Mouse (Mus musculus) layer of hippocampus, postnatal 36 days (tissue): ENCODE data around the gene Lyg2. TPM values are rescaled to one million over a fixed set of nuclear protein-coding genes. Genes with fewer than 3 reads are reported as not detected.

Experiments
- DNase-seq, 2 experiments: peaks; one replicate each; pipeline ENCODE4 v3.0.0; 2022
- total RNA-seq, 2 experiments: library from RNA; stranded (reverse); gene quantifications; 2 replicates each; pipeline ENCODE4 v1.2.3; 2021

Gene Lyg2
- not detected for total RNA-seq

DNA sequence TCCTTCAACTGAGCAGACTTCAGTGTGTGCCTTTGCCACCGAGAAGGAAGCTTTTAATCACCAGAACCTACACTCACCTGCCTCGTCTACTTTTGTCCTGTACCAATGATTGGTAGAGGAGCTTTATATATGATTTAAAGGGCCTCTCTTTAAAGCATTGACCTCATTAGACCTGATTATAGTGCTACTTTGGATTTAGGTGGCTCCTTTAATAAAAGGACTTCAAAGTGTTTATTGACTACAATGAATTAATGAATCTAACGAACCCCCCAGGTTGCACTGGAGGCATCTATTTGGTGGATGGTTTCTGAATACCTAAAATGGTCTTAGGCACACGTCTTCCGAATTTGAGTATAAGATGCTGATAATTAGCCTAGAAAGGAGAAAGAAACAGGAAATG, at the start of gene Lyg2:
Gene Lyg2, minus strand, starts transcription at position 101 of the 400 bp plus-strand sequence.
- DNase-seq = no peak

DNA sequence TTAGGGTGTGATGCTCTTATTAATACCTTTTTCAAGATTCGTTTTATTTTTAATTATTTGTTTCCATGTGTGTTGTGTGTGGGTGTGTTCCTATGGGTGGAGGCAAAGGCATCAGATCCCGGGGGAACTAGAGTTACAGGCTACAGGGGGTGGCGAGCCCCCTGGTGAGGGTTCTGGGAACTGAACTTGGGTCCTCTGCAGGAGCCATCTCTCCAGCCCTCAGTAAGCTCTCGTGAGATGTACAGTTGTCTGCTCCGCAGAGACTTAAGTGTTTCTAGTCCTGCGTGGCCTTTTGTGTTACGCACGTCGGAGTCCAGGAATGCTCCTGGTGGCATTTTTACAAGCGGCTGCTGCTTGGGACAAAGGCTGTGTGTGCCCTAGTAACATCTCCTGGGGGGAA, 49.3 kb upstream of the Lyg2 start:
- no peak for DNase-seq

DNA sequence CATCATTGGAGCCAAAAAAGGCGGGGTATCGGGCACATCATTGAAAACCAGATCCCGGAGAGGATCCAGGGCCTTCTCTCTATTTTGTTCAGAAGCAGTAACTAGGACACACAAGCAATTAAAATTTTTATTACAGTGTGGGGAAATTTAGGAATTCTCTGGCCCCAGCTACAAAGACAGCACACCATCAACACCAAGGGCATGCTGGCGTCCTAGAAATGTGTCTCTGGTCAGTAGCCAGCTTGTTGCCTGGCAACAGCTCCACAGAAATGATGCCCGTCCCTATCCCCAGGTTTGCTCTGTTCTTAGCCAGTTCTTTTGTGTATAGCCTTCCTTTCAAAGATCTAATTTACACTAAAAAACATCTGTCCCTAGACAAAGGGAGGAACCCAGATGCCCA, 43.2 kb upstream of the Lyg2 start:
- DNase-seq = no peak

DNA sequence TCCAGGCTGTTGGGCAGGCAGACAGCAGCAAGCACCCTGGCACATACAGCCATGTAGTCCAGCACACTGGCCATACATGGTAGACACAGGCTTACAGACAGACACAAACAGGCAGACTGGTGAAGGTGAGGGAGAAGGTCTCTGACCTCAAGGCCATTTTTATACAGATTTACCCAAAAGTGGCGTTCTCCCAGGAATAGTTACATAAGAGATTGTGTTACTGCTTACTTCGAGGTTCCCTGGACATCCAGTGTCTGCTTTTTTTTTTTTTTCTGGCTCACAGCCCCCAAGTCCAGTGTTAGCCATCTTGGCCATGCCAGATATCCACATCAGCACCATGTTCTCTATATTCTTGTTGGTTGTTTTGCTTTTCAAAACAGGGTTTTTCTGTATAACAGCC, 42.2 kb upstream of the Lyg2 start:
- no peak for DNase-seq

DNA sequence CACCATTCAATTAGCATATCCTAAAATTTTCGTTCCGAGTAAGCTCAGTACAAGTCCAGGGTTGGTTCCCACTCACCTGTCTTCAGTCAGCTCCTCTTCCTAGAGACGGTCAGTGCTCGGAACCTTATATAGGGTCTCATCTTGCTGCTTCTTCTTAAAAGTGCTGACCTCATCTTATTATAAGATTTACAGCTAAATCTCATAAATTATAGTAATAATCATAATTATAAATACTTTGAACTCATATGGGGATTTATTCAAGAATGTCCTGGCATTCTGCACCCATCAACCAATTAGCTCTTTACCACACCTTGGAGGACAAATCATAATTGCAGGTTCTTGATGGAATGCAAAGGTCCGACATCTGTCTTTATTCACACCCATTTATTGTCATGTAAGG, 41.4 kb upstream of the Lyg2 start, which contains the start of gene Lyg1:
Gene Lyg1, minus strand, starts transcription at position 101 of the 400 bp plus-strand sequence.
- DNase-seq = no peak

DNA sequence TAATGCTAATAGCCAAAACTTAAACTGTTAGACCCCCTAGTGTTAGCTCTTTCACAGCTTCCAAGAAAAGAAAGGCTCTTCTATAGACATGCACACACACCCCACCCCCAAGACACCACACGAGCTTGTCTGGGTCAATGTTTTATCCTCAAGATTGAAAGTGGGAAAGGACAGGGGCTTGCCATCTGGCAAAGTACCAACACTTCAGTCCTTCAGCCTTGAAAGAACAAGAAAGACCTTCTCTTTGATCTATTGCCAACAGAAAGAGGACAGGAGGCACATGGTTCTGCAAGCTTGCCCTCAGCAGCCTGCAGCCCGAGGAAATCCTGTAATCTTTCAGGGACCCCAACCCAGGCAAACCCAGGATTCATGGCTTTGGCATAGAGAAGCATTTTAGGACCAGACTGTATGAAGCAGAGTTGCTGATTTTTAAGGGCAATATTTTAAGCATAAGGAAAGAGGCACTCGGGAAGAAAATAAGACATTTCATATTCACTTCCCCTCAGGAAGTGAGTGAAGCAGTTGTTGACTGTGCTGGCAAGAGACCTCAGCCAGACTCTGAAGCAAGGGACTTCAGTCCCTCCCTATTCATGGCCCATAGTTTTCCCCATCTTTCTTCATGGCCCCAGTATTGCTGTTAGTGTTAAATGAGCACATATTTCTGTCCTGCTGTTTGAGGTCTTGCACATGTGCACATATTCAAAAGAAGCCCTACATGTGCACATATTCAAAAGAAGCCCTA, 40.6 kb upstream of the Lyg2 start:
- no peak for DNase-seq

DNA sequence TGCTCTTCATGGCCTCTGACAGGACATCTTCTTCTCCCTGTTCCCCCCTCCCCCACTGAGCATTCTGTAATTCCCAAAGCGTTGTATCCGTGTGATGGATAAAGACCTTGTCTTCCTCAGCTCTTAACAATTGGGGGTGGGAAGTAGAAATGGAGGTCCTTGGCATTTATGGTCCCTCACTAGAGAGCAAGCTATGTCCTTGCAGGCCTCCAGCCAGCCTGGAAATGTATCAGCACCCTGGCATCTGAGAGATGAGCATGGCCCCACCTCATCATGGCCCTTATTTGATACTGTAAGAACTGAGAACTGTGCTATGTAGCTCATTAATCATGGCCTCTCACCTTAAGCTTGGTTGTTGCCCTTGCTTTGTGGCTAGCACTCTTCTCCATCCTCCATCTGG, 39.0 kb upstream of the Lyg2 start:
- DNase-seq = no peak

DNA sequence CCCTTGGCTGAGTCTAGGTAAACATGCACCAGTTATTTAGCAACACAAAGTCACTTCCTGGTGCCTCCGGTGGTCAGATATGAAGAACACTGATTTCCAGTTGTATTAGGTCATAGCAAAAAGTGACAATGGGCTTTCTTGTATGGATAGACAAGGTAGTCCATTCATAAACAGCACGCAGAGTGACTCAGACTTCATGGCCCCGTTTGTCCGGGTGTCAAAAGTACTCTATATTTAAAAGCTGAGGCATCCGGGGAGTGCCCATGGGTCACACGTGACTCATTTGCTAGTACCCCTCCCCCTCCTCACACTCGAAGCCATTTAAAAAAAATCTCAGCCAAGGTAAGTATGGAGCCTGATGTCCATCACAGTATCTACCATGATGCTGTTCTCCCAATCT, 38.5 kb upstream of the Lyg2 start:
- DNase-seq = no peak

DNA sequence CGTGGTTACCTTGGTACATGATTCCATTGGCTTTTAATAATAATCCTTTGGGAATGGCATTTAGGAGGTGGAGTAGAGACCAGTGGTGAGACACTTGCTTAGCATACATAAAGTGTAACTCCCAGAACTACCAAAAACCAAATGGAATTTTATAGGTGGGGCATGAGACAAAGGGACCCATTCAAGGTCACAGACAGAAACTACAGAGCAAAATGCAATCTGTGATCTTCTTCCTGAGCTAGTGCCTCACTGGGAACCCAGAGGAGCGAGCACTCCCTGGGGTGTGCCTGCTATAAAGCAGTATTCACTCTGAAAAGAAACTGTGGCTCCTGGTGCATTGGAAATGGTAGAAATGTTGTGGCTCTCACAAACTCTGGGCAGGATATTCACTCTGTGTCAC, 32.6 kb upstream of the Lyg2 start:
- no peak for DNase-seq

DNA sequence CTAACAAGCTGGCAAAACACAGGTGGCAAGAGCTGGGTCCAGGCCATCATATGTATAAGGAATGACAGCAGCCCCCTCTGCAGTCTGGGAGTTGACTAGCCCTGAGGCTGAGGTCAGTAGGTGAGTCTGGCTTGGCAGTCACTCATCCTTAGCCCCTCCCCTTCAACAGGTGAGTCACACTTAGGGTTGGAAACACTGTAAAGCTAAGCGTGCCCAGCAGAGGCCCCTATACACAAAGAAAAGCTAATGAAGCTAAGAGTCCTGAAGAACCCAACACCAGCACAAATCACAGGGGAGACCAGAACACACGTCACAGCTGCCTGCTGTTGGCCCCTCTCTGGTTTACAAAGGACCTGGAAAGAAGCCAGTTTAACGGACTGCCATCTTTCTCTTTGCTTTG, 15.5 kb upstream of the Lyg2 start:
- DNase-seq = no peak

DNA sequence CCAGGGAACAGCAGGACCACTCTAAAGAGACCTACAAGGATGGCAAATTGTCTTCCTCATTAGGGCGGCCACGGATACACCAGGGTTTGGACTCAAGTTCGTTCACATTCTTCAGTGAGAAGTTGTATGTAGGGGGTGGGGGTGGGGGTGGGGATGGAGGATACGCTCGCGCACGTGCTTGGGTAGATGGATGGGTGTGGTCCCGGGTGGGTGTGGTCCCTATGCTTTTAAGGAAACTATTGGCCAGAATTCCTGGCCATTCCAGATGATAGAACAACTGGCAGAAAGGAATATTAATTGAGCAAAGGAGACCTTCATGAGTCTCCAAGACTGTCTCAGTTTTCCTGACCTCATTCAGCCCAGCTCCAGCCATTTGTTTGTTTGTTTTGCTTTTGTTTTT, 9.7 kb upstream of the Lyg2 start:
- DNase-seq = no peak

DNA sequence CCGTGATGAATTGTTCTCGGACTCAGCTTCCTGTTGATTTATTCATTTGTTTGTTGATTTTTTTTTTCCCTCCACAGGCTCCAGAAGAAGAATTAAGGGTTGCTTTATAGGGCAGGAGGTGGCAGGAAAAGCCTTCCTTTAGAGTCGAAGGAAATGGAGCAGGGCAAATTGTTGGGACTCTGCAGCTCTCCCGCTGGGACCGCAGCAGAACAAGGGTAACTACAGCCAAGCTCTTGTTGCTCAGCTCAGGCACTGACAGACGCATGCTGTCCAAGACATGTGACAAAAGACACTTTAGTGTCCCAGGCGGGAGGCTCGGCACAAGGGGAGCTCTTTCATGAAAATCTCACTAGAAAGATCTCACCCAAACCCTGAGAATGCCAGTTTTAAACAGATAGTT, 6.2 kb upstream of the Lyg2 start:
- DNase-seq = no peak

DNA sequence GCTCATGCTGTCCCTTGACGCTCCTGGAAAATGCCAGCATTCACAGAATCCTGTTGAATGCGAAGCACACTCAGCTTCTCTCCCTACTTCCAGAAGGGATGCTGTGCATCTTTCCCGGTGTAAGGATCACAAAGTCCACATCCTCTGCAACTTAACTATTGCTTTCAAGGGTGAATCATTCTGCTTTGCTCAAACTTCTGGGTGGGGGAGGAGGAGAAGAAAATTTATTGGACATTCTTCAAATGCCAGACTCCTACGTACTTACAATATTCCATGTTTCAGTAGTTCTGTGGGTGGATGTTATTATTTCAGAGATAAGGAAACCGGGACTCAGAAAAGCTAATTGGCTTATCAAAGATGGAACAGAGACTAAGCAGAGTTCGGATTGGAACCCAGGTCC, 1.8 kb upstream of the Lyg2 start:
- DNase-seq = no peak

DNA sequence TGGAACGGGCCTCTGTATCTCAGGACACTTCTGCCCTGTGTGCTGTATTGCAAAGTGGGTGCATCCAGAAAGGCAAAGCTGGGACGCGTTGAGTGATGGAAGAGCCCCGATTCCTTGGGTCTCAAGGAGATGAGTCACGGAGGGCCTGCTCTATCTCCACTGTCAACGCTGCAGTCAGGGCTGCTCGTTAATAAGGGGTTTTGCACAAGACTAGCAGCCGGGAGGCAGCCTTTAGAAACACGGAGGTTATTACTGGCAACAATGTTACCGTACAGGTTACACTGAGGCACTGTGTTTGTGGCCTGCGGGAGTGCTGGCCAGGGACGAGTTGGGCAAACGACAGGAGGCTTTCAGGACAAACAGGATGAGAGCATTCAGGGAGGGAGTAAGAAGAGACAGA, 1.4 kb upstream of the Lyg2 start:
- no peak for DNase-seq

DNA sequence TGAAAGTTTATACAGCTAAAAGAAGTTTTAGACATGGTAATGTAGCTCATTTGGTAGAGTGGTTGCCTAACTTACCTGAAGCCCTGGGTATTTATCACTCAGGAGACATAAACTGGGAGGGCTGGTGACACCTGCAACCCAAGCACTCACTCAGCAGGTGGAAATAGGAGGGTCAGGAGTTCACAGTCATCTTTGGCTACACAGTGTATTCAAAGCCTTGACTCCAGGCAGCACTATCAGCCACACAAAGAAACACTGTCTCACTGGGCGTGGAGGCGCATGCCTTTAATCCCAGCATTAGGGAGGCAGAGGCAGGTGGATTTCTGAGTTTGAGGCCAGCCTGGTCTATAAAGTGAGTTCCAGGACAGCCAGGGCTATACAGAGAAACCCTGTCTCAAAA, 3.5 kb downstream of the Lyg2 start:
- DNase-seq = no peak

DNA sequence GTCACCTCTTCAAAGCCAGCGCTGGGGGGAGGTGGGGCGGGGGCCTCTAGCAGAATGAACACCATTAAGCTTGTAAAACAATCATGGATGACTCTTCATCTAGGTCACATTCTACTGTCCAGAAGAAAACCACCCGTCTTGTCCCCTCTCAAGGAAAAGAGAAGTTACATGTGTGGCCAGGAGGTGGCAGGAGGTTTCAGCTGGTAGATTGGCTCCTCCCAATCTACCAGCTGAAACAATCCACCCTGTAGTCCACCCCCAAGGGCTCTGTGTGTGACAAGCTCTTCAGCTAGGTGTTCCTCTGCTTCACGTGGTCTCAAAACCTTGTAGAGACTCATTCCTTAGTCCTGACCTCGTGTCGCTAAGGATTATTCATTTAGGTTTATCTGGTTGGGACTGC, 13.1 kb downstream of the Lyg2 start:
- no peak for DNase-seq

DNA sequence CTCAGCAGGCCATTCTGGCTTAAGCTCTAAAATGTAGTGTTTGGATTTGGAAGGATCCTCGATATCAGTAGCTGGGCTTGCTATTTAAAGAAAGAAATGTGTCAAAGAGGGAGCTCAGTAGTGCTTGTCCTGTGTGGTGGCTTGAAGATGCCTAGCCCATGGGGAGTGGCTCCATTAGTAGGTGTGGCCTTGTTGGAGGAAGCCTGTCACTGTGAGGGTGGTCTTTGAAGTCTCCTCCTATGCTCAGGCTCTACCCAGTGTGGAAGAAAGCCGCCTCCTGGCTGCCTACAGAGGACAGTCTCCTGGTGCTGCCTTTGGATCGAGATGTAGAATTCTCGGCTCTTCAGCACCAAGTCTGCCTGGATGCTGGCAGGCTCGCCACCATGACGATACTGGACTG, 16.0 kb downstream of the Lyg2 start:
- no peak for DNase-seq

DNA sequence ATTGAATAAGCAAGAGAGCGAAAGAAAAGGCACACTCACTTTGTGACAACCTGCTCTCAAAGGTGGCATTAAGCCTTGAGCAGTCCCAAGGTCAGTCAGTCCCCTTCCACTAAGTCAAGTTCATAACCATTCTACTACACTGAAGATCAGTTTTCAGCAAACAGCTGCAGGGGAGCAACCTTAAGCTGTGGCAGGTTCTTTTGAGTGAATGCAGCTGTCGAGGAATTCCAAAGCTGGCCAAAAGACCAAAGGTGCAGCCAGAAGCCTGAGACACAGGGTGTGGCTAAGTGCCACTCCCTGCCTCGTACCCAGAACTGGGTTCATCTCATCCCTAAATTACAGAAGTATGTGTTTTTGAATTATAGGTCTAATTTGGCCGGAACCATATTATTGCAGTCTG, 16.5 kb downstream of the Lyg2 start:
- DNase-seq = no peak

DNA sequence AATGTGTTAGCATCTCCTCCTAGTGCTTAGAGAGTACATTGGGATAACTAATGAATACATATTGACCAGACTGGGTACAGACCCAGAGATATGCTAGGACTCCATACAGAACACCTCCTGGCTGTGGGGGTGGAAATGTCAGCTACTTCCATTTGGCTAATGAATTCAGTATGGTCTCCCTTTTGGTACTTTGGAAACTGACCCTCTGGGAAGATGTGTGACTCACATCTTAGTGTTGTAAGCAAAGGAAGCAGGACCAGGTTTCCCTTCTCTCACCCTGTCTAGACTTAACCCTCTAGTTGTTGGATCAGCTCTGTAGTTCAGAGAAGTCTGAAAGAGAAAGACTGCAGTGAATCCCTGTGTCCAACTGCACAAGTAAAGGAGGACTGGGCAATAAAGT, 21.7 kb downstream of the Lyg2 start:
- no peak for DNase-seq

DNA sequence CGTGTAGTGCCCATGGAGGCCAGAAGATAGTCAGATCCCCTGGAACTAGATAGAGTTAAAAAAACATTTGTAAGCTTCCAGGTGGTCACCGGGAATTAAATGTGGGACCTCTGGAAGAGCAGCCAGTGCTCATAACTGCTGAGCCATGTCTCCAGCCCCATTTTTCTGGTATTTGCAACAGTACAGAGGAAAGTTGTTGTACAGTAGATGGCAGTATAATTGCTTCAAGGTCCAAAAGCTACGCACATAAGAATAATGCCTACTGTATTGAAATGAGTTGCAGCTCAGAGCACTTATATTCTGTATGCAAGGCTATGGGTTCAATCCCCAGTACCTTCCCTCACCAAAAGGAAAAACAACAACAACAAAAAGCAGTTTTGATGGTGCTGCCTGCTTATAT, 24.9 kb downstream of the Lyg2 start:
- DNase-seq = no peak

DNA sequence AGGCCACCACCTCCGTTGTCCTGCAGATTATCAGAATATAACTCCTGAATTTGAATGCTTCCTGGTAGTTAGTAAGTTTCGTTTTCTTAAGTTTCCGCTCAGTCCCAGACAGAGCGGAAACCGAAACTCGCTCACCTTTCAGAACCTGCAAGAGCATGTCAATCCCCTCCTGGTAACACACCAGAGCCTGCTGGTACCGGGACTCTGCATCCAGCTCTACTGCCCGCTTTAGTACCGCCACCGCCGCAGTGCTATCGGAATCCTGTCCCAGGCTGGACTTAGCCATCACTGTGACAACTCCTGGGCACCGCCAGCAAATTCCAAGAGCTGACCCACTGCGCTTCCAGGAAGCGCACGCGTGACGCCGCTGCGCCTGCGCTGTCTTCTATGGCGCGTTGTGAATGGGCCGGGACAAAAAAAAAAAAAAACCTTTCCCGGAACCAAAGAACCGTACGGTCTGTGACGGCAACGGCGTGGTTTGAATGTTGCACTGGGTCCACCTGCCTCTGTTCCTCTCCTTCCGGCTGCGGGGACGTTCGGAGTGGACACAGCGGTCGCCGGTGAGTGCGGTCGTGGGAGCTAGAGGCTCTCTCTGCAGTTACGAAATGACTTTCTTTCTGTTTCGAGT, 26.2 kb downstream of the Lyg2 start, which contains the start of the genes Mitd1 and Mrpl30:
Gene Mitd1, minus strand, starts transcription at position 387 of the 628 bp plus-strand sequence.
Gene Mrpl30, plus strand, starts transcription at position 453 of the 628 bp plus-strand sequence.
- peak; percentile 87 to 90 for DNase-seq

DNA sequence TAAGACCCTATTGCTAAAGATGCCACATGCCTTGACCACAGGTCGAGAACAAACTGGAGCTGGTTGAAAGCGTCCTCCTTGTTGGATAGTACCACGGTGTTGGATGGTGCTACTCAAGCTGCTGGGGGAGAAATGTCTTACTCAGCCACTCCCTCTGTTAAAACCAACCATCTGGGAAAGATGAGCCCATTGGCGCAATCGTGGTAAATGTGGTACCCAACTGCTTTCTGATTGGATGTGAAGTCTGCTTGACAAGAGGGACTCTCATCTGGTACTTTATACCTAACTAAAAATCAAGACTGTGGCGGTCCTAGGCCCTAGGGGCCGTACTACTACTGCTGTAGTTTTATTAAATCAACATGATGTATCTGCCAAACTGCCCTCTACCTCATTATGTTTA, 27.1 kb downstream of the Lyg2 start:
- DNase-seq = no peak

DNA sequence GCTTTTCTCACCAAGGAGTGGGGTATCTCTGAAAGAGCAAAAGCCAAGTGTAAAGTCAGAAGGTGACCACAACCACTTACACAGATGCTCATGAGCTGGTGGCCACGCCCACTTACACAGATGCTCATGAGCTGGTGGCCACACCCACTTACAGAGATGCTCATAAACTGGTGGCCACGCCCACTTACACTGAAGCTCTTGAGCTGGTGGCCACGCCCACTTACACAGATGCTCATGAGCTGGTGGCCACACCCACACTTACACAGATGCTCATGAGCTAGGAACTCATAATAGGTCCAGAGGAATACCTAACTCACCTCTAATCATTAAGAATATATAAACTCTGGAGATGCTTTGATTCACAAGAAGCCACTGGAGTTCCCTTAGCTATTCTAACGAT, 31.8 kb downstream of the Lyg2 start:
- DNase-seq = no peak

DNA sequence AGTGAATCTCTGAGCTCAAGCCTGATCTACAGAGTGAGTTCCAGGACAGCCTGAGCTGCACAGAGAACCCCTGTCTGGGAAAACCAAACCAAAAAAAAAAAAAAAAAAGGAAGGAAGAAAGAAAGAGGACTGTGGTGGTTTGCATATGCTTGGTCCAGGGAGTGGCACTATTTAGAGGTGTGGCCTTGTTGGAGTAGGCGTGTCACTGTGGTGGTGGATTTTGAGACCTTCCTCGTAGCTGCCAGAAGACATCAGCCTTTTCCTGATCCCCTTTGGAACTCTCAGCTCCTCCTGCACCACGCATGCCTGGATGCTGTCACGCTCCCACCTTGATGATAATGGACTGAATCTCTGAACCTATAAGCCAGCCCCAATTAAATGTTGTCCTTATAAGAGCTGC, 32.9 kb downstream of the Lyg2 start:
- DNase-seq = no peak
